10 mouse cellular contexts compared by ENCODE assay signal in the genomic region with DNA sequence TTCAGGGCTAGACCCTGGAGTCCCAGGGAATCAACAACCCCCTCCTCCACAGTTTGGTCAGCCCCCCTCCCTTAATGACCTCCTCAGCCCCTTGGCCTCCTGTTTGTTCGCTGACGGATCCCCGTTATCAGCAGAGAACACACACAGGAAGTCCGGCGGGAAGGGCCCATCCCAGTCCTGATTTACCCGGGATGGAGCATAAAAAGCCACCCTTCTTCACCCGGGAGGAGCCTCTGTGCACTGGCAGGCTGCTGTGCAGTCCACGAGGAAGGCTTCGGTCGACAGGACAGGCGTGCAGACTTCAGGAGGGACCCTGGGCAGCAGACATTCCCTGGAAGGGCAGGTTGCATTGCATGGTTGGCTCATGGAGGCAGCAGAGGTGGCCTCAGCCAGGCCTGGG. TPM values are rescaled to one million over a fixed set of nuclear protein-coding genes. Genes with fewer than 3 reads are reported as not detected.
DNase-seq lines count a peak whose midpoint lies in the region; ATAC-seq and TF ChIP-seq lines count a peak whose summit lies in the region.
"Had no signal": no experiment of that assay in that cellular context is flagged by ENCODE, and none has a peak within 500 bp of the region (broad histone marks: within the 10 kb centered on the region; RNA-seq: fewer than 3 reads in every experiment).

No protein-coding gene starts in this region.

- H3K9ac ChIP-seq in neural tube, embryonic 11.5 days (ENCODE audit: low read length) = no peak overlapping the region; the same call in 1 of the 2 replicates
- peak overlapping the region; percentile 77 for H3K9ac ChIP-seq in heart, postnatal 0 days (replicated peaks; ENCODE audit: low read depth, low read length)
- H3K9ac ChIP-seq in neural tube, embryonic 13.5 days = peak overlapping the region; percentile 50

- no peaks in the 10 kb centered on the region for H3K4me1 ChIP-seq in neural tube, embryonic 11.5 days (ENCODE audit: control insufficient read depth, insufficient read depth, low read length)
- peaks cover 12% of the 10 kb centered on the region for H3K4me1 ChIP-seq in heart, postnatal 0 days (ENCODE audit: control insufficient read depth, insufficient read depth)
- H3K4me1 ChIP-seq in limb, embryonic 10.5 days = peaks cover 42% of the 10 kb centered on the region
- peaks cover 8% of the 10 kb centered on the region; the same call in 1 of the 2 replicates for H3K4me1 ChIP-seq in neural tube, embryonic 13.5 days (replicated peaks)

- 0 out of 2 replicates have a peak overlapping the region, but pooled peaks have one; percentile 12 for H3K4me3 ChIP-seq in neural tube, embryonic 11.5 days (ENCODE audit: low read depth, low read length)
- peak overlapping the region; percentile 65 for H3K4me3 ChIP-seq in heart, postnatal 0 days (ENCODE audit: low read depth, low read length)
- H3K4me3 ChIP-seq in limb, embryonic 10.5 days = peak overlapping the region; percentile 25; the same call in 1 of the 2 replicates
- H3K4me3 ChIP-seq in neural tube, embryonic 13.5 days = peak overlapping the region; percentile 51

- no peak for DNase-seq in neural tube, embryonic 11.5 days (ENCODE audit: low spot score)
- no peak for DNase-seq in neural tube, embryonic 10.5 days (ENCODE audit: extremely low spot score, low spot score)
- peak; percentile 63 for DNase-seq in heart, postnatal 0 days (ENCODE audit: low spot score)
- DNase-seq in limb, embryonic 10.5 days (ENCODE audit: low spot score) = no peak
- no peak for DNase-seq in ovary, postnatal 10 days (ENCODE audit: low spot score)
- no peak for DNase-seq in right cerebral cortex, postnatal 36 days (ENCODE audit: low spot score in 2 of 2)
- no peak for DNase-seq in thymus, postnatal 4 days

- H3K36me3 ChIP-seq in neural tube, embryonic 11.5 days (ENCODE audit: control insufficient read depth, insufficient read depth, low read length) = no peaks in the 10 kb centered on the region
- H3K36me3 ChIP-seq in heart, postnatal 0 days (replicated peaks; ENCODE audit: control insufficient read depth, insufficient read depth, low read length) = no peaks in the 10 kb centered on the region
- no peaks in the 10 kb centered on the region for H3K36me3 ChIP-seq in limb, embryonic 10.5 days
- H3K36me3 ChIP-seq in neural tube, embryonic 13.5 days = no peaks in the 10 kb centered on the region

- H3K27ac ChIP-seq in neural tube, embryonic 11.5 days (ENCODE audit: low read depth, low read length) = peak overlapping the region; percentile 39; the same call in 1 of the 2 replicates
- peak overlapping the region; percentile 86 for H3K27ac ChIP-seq in heart, postnatal 0 days (ENCODE audit: low read depth)
- peak overlapping the region; percentile 50 for H3K27ac ChIP-seq in limb, embryonic 10.5 days
- H3K27ac ChIP-seq in neural tube, embryonic 13.5 days (replicated peaks) = peak overlapping the region; percentile 65; the same call in 1 of the 2 replicates

- peak; percentile 99 for TF ChIP-seq EP300 in heart, postnatal 0 days (IDR thresholded peaks at IDR 0.05; ENCODE audit: low read depth)

- no peaks in the 10 kb centered on the region for H3K9me3 ChIP-seq in neural tube, embryonic 11.5 days (ENCODE audit: control insufficient read depth, low read length)
- no peaks in the 10 kb centered on the region for H3K9me3 ChIP-seq in heart, postnatal 0 days (replicated peaks; ENCODE audit: control insufficient read depth, low read length)
- H3K9me3 ChIP-seq in limb, embryonic 10.5 days (replicated peaks) = no peaks in the 10 kb centered on the region
- H3K9me3 ChIP-seq in neural tube, embryonic 13.5 days = no peaks in the 10 kb centered on the region

- no peak for ATAC-seq in neural tube, embryonic 11.5 days (ENCODE audit: insufficient read depth, low FRiP score, low TSS enrichment)
- ATAC-seq in heart, postnatal 0 days (ENCODE audit: insufficient read depth, low read depth) = peak; percentile 52
- no peak for ATAC-seq in neural tube, embryonic 13.5 days (ENCODE audit: low read depth)
- ATAC-seq: Patski had no signal

- H3K27me3 ChIP-seq in neural tube, embryonic 11.5 days (ENCODE audit: control insufficient read depth, insufficient read depth, low read length) = no peaks in the 10 kb centered on the region
- no peaks in the 10 kb centered on the region for H3K27me3 ChIP-seq in heart, postnatal 0 days (ENCODE audit: control insufficient read depth, insufficient read depth, low read length)
- no peaks in the 10 kb centered on the region for H3K27me3 ChIP-seq in limb, embryonic 10.5 days (ENCODE audit: low read depth, poor library complexity, severe bottlenecking)
- no peaks in the 10 kb centered on the region for H3K27me3 ChIP-seq in neural tube, embryonic 13.5 days
- H3K27me3 ChIP-seq: Patski had no signal

- no peak for TF ChIP-seq CTCF in heart, postnatal 0 days (IDR thresholded peaks at IDR 0.05; ENCODE audit: low read depth)

- no peak overlapping the region for H3K4me2 ChIP-seq in neural tube, embryonic 11.5 days (ENCODE audit: low read depth)
- H3K4me2 ChIP-seq in heart, postnatal 0 days (ENCODE audit: low read depth, low read length) = peak overlapping the region; percentile 26
- H3K4me2 ChIP-seq in neural tube, embryonic 13.5 days = no peak overlapping the region

- 65% methylated on average over 11 of the region's 11 CpGs for WGBS in neural tube, embryonic 11.5 days
- 43% methylated on average over 11 of the region's 11 CpGs for WGBS in heart, postnatal 0 days
- 70% methylated on average over 11 of the region's 11 CpGs for WGBS in limb, embryonic 10.5 days
- WGBS in neural tube, embryonic 13.5 days = 62% methylated on average over 11 of the region's 11 CpGs

RNA-seq across cellular contexts. Expression of a gene that starts 2.8 kb away (rescaled TPM):
- polyA plus RNA-seq in neural tube, embryonic 11.5 days (2014; fragmentation: Nextera tagmentation; extraction: Ambion mirVana) = not detected in 2 replicates
- total RNA-seq in heart, postnatal 0 days (2014; rRNA removed; ENCODE audit: low replicate concordance) = not detected in 2 replicates
- polyA plus RNA-seq in heart, postnatal 0 days (2015; fragmentation: Nextera tagmentation; extraction: Ambion mirVana) = not detected in 2 replicates
- polyA plus RNA-seq in limb, embryonic 10.5 days (2016; fragmentation: Nextera tagmentation; extraction: Ambion mirVana) = not detected in 2 replicates
- not detected in 2 replicates for polyA plus RNA-seq in neural tube, embryonic 13.5 days (2015; fragmentation: Nextera tagmentation; extraction: Ambion mirVana)
- total RNA-seq: left cerebral cortex, postnatal 10 days had no signal
- polyA plus RNA-seq: Patski had no signal

RNA-seq across cellular contexts. Expression of a gene that starts 3.8 kb away (rescaled TPM):
- polyA plus RNA-seq in neural tube, embryonic 11.5 days (2014; fragmentation: Nextera tagmentation; extraction: Ambion mirVana) = 68.5 and 75.7 TPM in 2 replicates
- 375 and 401 TPM in 2 replicates for total RNA-seq in heart, postnatal 0 days (2014; rRNA removed; ENCODE audit: low replicate concordance)
- 158 and 159 TPM in 2 replicates for polyA plus RNA-seq in heart, postnatal 0 days (2015; fragmentation: Nextera tagmentation; extraction: Ambion mirVana)
- 96.5 and 97.2 TPM in 2 replicates for polyA plus RNA-seq in limb, embryonic 10.5 days (2016; fragmentation: Nextera tagmentation; extraction: Ambion mirVana)
- 78.3 and 82.0 TPM in 2 replicates for polyA plus RNA-seq in neural tube, embryonic 13.5 days (2015; fragmentation: Nextera tagmentation; extraction: Ambion mirVana)

RNA-seq across cellular contexts. Expression of a gene that starts 20.6 kb away (rescaled TPM):
- 6.8 and 7.5 TPM in 2 replicates for polyA plus RNA-seq in neural tube, embryonic 11.5 days (2014; fragmentation: Nextera tagmentation; extraction: Ambion mirVana)
- 41.0 and 49.3 TPM in 2 replicates for total RNA-seq in heart, postnatal 0 days (2014; rRNA removed; ENCODE audit: low replicate concordance)
- 23.9 and 24.1 TPM in 2 replicates for polyA plus RNA-seq in heart, postnatal 0 days (2015; fragmentation: Nextera tagmentation; extraction: Ambion mirVana)
- 13.2 and 14.5 TPM in 2 replicates for polyA plus RNA-seq in limb, embryonic 10.5 days (2016; fragmentation: Nextera tagmentation; extraction: Ambion mirVana)
- 6.0 and 7.4 TPM in 2 replicates for polyA plus RNA-seq in neural tube, embryonic 13.5 days (2015; fragmentation: Nextera tagmentation; extraction: Ambion mirVana)

RNA-seq across cellular contexts. Expression of a gene that starts 44.6 kb away (rescaled TPM):
- polyA plus RNA-seq in neural tube, embryonic 11.5 days (2014; fragmentation: Nextera tagmentation; extraction: Ambion mirVana) = 43.7 and 50.3 TPM in 2 replicates
- 16.5 and 23.2 TPM in 2 replicates for total RNA-seq in heart, postnatal 0 days (2014; rRNA removed; ENCODE audit: low replicate concordance)
- polyA plus RNA-seq in heart, postnatal 0 days (2015; fragmentation: Nextera tagmentation; extraction: Ambion mirVana) = 7.7 and 9.7 TPM in 2 replicates
- polyA plus RNA-seq in limb, embryonic 10.5 days (2016; fragmentation: Nextera tagmentation; extraction: Ambion mirVana) = 31.3 and 43.3 TPM in 2 replicates
- 91.8 and 101 TPM in 2 replicates for polyA plus RNA-seq in neural tube, embryonic 13.5 days (2015; fragmentation: Nextera tagmentation; extraction: Ambion mirVana)

Comparison
In these comparisons a context has a peak if more than half of its experiments do, and no peak if none do; other contexts are left out.
1. H3K4me3 ChIP-seq: peak in every context shown above with its lines; median percentile 65 in heart, postnatal 0 days; 51 in neural tube, embryonic 13.5 days; 25 in limb, embryonic 10.5 days; 12 in neural tube, embryonic 11.5 days.